Mouse (Mus musculus): Measurements from ENCODE around the gene Nat8.
"Not testable (repeated sequence)": the region's sequence is repeated elsewhere in the genome, so short reads cannot be mapped to it uniquely, and the experiment has no call there.

DNA sequence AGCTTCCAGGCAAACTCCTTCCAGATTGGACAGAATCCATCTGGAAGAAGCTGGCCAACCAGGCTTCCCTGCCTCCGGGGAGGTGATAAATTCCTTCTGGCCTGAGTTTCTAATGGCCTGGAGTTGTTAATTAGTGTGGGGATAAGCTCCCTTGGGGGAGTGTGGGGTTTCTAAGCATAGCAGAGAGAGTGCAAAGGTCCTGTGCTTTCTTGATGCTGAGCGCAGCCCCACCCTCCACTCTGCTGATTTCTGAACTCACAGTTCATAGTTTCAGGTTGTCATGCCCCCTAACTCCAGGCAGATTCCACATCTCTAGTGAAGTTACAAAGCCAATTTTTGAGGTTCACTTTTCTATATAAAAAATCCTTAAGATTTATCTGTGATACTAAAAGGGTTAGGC lies 3.2 kb upstream of the Nat8 start:
- TF ChIP-seq GATA1 (IDR thresholded peaks at IDR 0.05; ENCODE audit: borderline replicate concordance, low read length); FLI1 (IDR thresholded peaks at IDR 0.05; ENCODE audit: low read length): not testable (repeated sequence)
